Mouse (Mus musculus) fat pad, adult 2 months (tissue): Measurements from ENCODE around the gene Nit1.
"Not testable (repeated sequence)": the region's sequence is repeated elsewhere in the genome, so short reads cannot be mapped to it uniquely, and the experiment has no call there.

Source experiments
- DNase-seq: peaks from one replicate; pipeline ENCODE4 v3.0.0-alpha.2; 2011; ENCODE audit warnings: low read depth, low spot score; ENCODE audit errors: extremely low read depth

The Nit1 gene

GRCm38 (mm10) chr1:171355812-171356340 is 10.4 kb upstream of the Nit1 start:
- DNase-seq = no peak

GRCm38 (mm10) chr1:171349210-171349609 is 3.8 kb upstream of the Nit1 start:
- DNase-seq = no peak

GRCm38 (mm10) chr1:171348665-171349064 is 3.2 kb upstream of the Nit1 start:
- no peak for DNase-seq

GRCm38 (mm10) chr1:171346095-171346450 is 627 bp upstream of the Nit1 start:
- DNase-seq = no peak

GRCm38 (mm10) chr1:171344715-171345114 is 731 bp downstream of the Nit1 start:
- DNase-seq = no peak

- DNase-seq = peak; percentile 50
Measured at GRCm38 (mm10) chr1:171343922-171344677, 1.3 kb downstream of the Nit1 start.

GRCm38 (mm10) chr1:171342262-171343207 is 2.9 kb downstream of the Nit1 start:
- DNase-seq = no peak

GRCm38 (mm10) chr1:171330216-171330560 is 15.3 kb downstream of the Nit1 start:
- DNase-seq = no peak

GRCm38 (mm10) chr1:171329433-171330215 is 15.8 kb downstream of the Nit1 start:
- DNase-seq = no peak

- peak; percentile 71 for DNase-seq
Measured at GRCm38 (mm10) chr1:171328839-171329432, 16.5 kb downstream of the Nit1 start, which contains the start of gene Dedd. Gene Dedd, plus strand, starts transcription at chr1:171329145.

- no peak for DNase-seq
Measured at GRCm38 (mm10) chr1:171328244-171328643, 17.2 kb downstream of the Nit1 start.

GRCm38 (mm10) chr1:171326588-171326987 is 18.9 kb downstream of the Nit1 start:
- DNase-seq = not testable (repeated sequence)

- DNase-seq = no peak
Measured at GRCm38 (mm10) chr1:171325571-171325970, 19.9 kb downstream of the Nit1 start.

GRCm38 (mm10) chr1:171322012-171322411 is 23.4 kb downstream of the Nit1 start:
- DNase-seq = no peak

GRCm38 (mm10) chr1:171321415-171321814 is 24.0 kb downstream of the Nit1 start:
- DNase-seq = no peak

GRCm38 (mm10) chr1:171320151-171320550 is 25.3 kb downstream of the Nit1 start:
- DNase-seq = no peak

- no peak for DNase-seq
Measured at GRCm38 (mm10) chr1:171319748-171320147, 25.7 kb downstream of the Nit1 start.

- DNase-seq = peak; percentile 45
Measured at GRCm38 (mm10) chr1:171309321-171309720, 36.1 kb downstream of the Nit1 start.

GRCm38 (mm10) chr1:171306157-171306556 is 39.3 kb downstream of the Nit1 start:
- not testable (repeated sequence) for DNase-seq

- no peak for DNase-seq
Measured at GRCm38 (mm10) chr1:171298226-171298625, 47.2 kb downstream of the Nit1 start.

- no peak for DNase-seq
Measured at GRCm38 (mm10) chr1:171295063-171295402, 50.4 kb downstream of the Nit1 start.
